Mouse (Mus musculus) CH12.LX (cell line): ENCODE data around the gene Kif22. TPM values are rescaled to one million over a fixed set of nuclear protein-coding genes. Genes with fewer than 3 reads are reported as not detected.

Experiments
- DNase-seq: peaks from one replicate; pipeline ENCODE4 v3.0.0-alpha.2; 2013; ENCODE audit errors: extremely low read depth
- H3K27ac ChIP-seq: 2 replicates; pipeline ENCODE4 v1.5.1; 2012; ENCODE audit warnings: low read depth, mild to moderate bottlenecking, control low read depth, moderate library complexity; ENCODE audit not compliant: insufficient read depth
- H3K27me3 ChIP-seq: replicated peaks from 2 replicates; pipeline ENCODE3; 2012; ENCODE audit warnings: inconsistent platforms
- H3K36me3 ChIP-seq, 2 experiments: replicated peaks in 1 of 2; 2 replicates each; pipeline versions ENCODE3 to v1.6.1; 2012; ENCODE audit warnings: inconsistent platforms in 1 of 2, low read length in 1 of 2, mild to moderate bottlenecking in 1 of 2, mixed read lengths in 1 of 2, moderate library complexity in 1 of 2; ENCODE audit not compliant: control insufficient read depth in 1 of 2, insufficient read depth in 1 of 2
- H3K4me1 ChIP-seq, 2 experiments: 2 replicates each; pipeline ENCODE4 v1.6.1; 2012; ENCODE audit warnings: inconsistent platforms in 1 of 2, moderate library complexity in 1 of 2; ENCODE audit not compliant: insufficient read depth in 2 of 2, control insufficient read depth in 1 of 2
- H3K4me2 ChIP-seq: 2 replicates; pipeline ENCODE4 v1.6.1; 2012; ENCODE audit warnings: low read depth, mild to moderate bottlenecking, control low read depth; ENCODE audit not compliant: poor library complexity, insufficient read depth, severe bottlenecking
- H3K4me3 ChIP-seq, 3 experiments: fragments of 150-350 bp in 1 of 3; sonication (generic) in 1 of 3; replicated peaks in 1 of 3; 2 replicates each; pipeline versions ENCODE3 to v1.5.1; 2011 to 2012; ENCODE audit warnings: low read depth in 2 of 3, low read length in 2 of 3, mild to moderate bottlenecking in 2 of 3, moderate library complexity in 2 of 3, control low read depth in 1 of 3, improper control_type of control experiment in 1 of 3, inconsistent platforms in 1 of 3, mixed read lengths in 1 of 3; ENCODE audit not compliant: poor library complexity in 1 of 3
- H3K79me2 ChIP-seq: replicated peaks from 2 replicates; pipeline ENCODE4 v1.6.1; 2012; ENCODE audit warnings: mild to moderate bottlenecking, moderate library complexity; ENCODE audit not compliant: control insufficient read depth, poor library complexity, insufficient read depth, severe bottlenecking; ENCODE audit errors: extremely low read depth
- H3K9ac ChIP-seq: 2 replicates; pipeline ENCODE4 v1.6.1; 2012; ENCODE audit warnings: low read depth, mild to moderate bottlenecking, control low read depth, moderate library complexity; ENCODE audit not compliant: insufficient read depth
- H3K9me3 ChIP-seq: replicated peaks from 2 replicates; pipeline ENCODE3; 2012; ENCODE audit warnings: low read length, inconsistent platforms, mixed read lengths
- BHLHE40 ChIP-seq: IDR thresholded peaks from 2 replicates; pipeline ENCODE4 v1.6.1; 2011; ENCODE audit warnings: mild to moderate bottlenecking, low read depth, low read length, improper control_type of control experiment
- CHD1 ChIP-seq: IDR thresholded peaks from 2 replicates; pipeline ENCODE4 v1.6.1; 2012; ENCODE audit warnings: low read depth, low read length, improper control_type of control experiment, inconsistent platforms
- CHD2 ChIP-seq: IDR thresholded peaks from 2 replicates; pipeline ENCODE4 v1.6.1; 2011; ENCODE audit warnings: low read length, improper control_type of control experiment
- CTCF ChIP-seq, 2 experiments: IDR thresholded peaks in 1 of 2; conservative IDR thresholded peaks in 1 of 2; 2 replicates each; pipeline ENCODE4 v1.5.1; 2011 to 2012; ENCODE audit warnings: low read depth in 2 of 2, low read length in 2 of 2, improper control_type of control experiment in 1 of 2, inconsistent platforms in 1 of 2, mild to moderate bottlenecking in 1 of 2, moderate library complexity in 1 of 2
- E2F4 ChIP-seq: IDR thresholded peaks from 2 replicates; pipeline ENCODE4 v1.6.1; 2011; ENCODE audit warnings: low read depth, low read length, improper control_type of control experiment; ENCODE audit not compliant: insufficient replicate concordance
- ELF1 ChIP-seq: IDR thresholded peaks from 2 replicates; pipeline ENCODE4 v1.6.1; 2014; ENCODE audit warnings: low read depth, mild to moderate bottlenecking, inconsistent platforms, low read length, improper control_type of control experiment
- EP300 ChIP-seq: IDR thresholded peaks from 2 replicates; pipeline ENCODE4 v1.6.1; 2011; ENCODE audit warnings: low read length, improper control_type of control experiment
- ETS1 ChIP-seq: conservative IDR thresholded peaks from 2 replicates; pipeline ENCODE4 v1.6.1; 2012; ENCODE audit warnings: low read depth, mild to moderate bottlenecking, inconsistent platforms, low read length, improper control_type of control experiment, moderate library complexity
- GABPA ChIP-seq: IDR thresholded peaks from 2 replicates; pipeline ENCODE4 v1.6.1; 2012; ENCODE audit warnings: low read depth, low read length, improper control_type of control experiment, inconsistent platforms; ENCODE audit not compliant: insufficient replicate concordance
- HCFC1 ChIP-seq: IDR thresholded peaks from 2 replicates; pipeline ENCODE4 v1.6.1; 2012; ENCODE audit warnings: low read depth, mild to moderate bottlenecking, inconsistent platforms, low read length, improper control_type of control experiment
- IRF4 ChIP-seq: IDR thresholded peaks from 2 replicates; pipeline ENCODE4 v1.6.1; 2014; ENCODE audit warnings: low read depth, mild to moderate bottlenecking, inconsistent platforms, low read length, improper control_type of control experiment
- JUN ChIP-seq: IDR thresholded peaks from 2 replicates; pipeline ENCODE4 v1.6.1; 2011; ENCODE audit warnings: low read depth, mild to moderate bottlenecking, low read length, improper control_type of control experiment, moderate library complexity; ENCODE audit not compliant: insufficient read depth
- JUND ChIP-seq: conservative IDR thresholded peaks from 2 replicates; pipeline ENCODE4 v1.6.1; 2011; ENCODE audit warnings: low read depth, low read length, improper control_type of control experiment
- KAT2A ChIP-seq: IDR thresholded peaks from 2 replicates; pipeline ENCODE4 v1.6.1; 2012; ENCODE audit warnings: low read length, improper control_type of control experiment, inconsistent platforms; ENCODE audit not compliant: insufficient replicate concordance
- MAFK ChIP-seq: IDR thresholded peaks from 2 replicates; pipeline ENCODE4 v1.6.1; 2011; ENCODE audit warnings: low read length, improper control_type of control experiment; ENCODE audit not compliant: insufficient replicate concordance
- MAX ChIP-seq: IDR thresholded peaks from 2 replicates; pipeline ENCODE4 v1.6.1; 2011; ENCODE audit warnings: low read length, improper control_type of control experiment
- MAZ ChIP-seq: IDR thresholded peaks from 2 replicates; pipeline ENCODE4 v1.6.1; 2012; ENCODE audit warnings: low read depth, mild to moderate bottlenecking, inconsistent platforms, low read length, improper control_type of control experiment, moderate library complexity
- MEF2A ChIP-seq: IDR thresholded peaks from 2 replicates; pipeline ENCODE4 v1.6.1; 2014; ENCODE audit warnings: low read depth, mild to moderate bottlenecking, inconsistent platforms, low read length, improper control_type of control experiment, borderline replicate concordance
- MXI1 ChIP-seq: IDR thresholded peaks from 2 replicates; pipeline ENCODE4 v1.6.1; 2011; ENCODE audit warnings: mild to moderate bottlenecking, low read depth, low read length, improper control_type of control experiment
- MYC ChIP-seq: IDR thresholded peaks from 2 replicates; pipeline ENCODE4 v1.6.1; 2011; ENCODE audit warnings: low read depth, mild to moderate bottlenecking, improper control_type of control experiment, low read length
- NELFE ChIP-seq: IDR thresholded peaks from 2 replicates; pipeline ENCODE4 v1.6.1; 2011; ENCODE audit warnings: low read depth, low read length, improper control_type of control experiment
- NRF1 ChIP-seq: IDR thresholded peaks from 2 replicates; pipeline ENCODE4 v1.6.1; 2014; ENCODE audit warnings: low read depth, mild to moderate bottlenecking, inconsistent platforms, low read length, improper control_type of control experiment, moderate library complexity
- PAX5 ChIP-seq: IDR thresholded peaks from 2 replicates; pipeline ENCODE4 v1.6.1; 2012; ENCODE audit warnings: low read length, inconsistent platforms, mixed read lengths
- POLR2A ChIP-seq: IDR thresholded peaks from 2 replicates; pipeline ENCODE4 v1.6.1; 2011; ENCODE audit warnings: low read depth, mild to moderate bottlenecking, improper control_type of control experiment, low read length
- POLR2AphosphoS2 ChIP-seq: IDR thresholded peaks from 2 replicates; pipeline ENCODE4 v1.6.1; 2011; ENCODE audit warnings: low read depth, low read length, improper control_type of control experiment
- RAD21 ChIP-seq: IDR thresholded peaks from 2 replicates; pipeline ENCODE4 v1.6.1; 2011; ENCODE audit warnings: low read depth, mild to moderate bottlenecking, low read length, improper control_type of control experiment, moderate library complexity
- RCOR1 ChIP-seq: conservative IDR thresholded peaks from 2 replicates; pipeline ENCODE4 v1.6.1; 2012; ENCODE audit warnings: low read depth, mild to moderate bottlenecking, inconsistent platforms, low read length, improper control_type of control experiment
- SIN3A ChIP-seq: IDR thresholded peaks from 2 replicates; pipeline ENCODE4 v1.6.1; 2012; ENCODE audit warnings: low read length, improper control_type of control experiment, inconsistent platforms
- TBP ChIP-seq: conservative IDR thresholded peaks from 2 replicates; pipeline ENCODE4 v1.6.1; 2011; ENCODE audit warnings: low read depth, low read length, improper control_type of control experiment
- TCF12 ChIP-seq: IDR thresholded peaks from 2 replicates; pipeline ENCODE4 v1.6.1; 2014; ENCODE audit warnings: low read depth, mild to moderate bottlenecking, inconsistent platforms, low read length, improper control_type of control experiment
- UBTF ChIP-seq: IDR thresholded peaks from 2 replicates; pipeline ENCODE4 v1.6.1; 2012; ENCODE audit warnings: low read depth, mild to moderate bottlenecking, inconsistent platforms, low read length, improper control_type of control experiment, moderate library complexity
- USF1 ChIP-seq: IDR thresholded peaks from 2 replicates; pipeline ENCODE4 v1.6.1; 2014; ENCODE audit warnings: low read depth, mild to moderate bottlenecking, inconsistent platforms, low read length, improper control_type of control experiment
- USF2 ChIP-seq: conservative IDR thresholded peaks from 2 replicates; pipeline ENCODE4 v1.6.1; 2011; ENCODE audit warnings: low read depth, low read length, improper control_type of control experiment
- ZC3H11A ChIP-seq: IDR thresholded peaks from 2 replicates; pipeline ENCODE4 v1.6.1; 2012; ENCODE audit warnings: low read depth, mild to moderate bottlenecking, inconsistent platforms, low read length, improper control_type of control experiment
- ZKSCAN1 ChIP-seq: IDR thresholded peaks from 2 replicates; pipeline ENCODE4 v1.6.1; 2012; ENCODE audit warnings: low read depth, inconsistent platforms, low read length, improper control_type of control experiment, borderline replicate concordance
- ZMIZ1 ChIP-seq: IDR thresholded peaks from 2 replicates; pipeline ENCODE4 v1.6.1; 2012; ENCODE audit warnings: low read depth, mild to moderate bottlenecking, inconsistent platforms, low read length, improper control_type of control experiment
- ZNF384 ChIP-seq: IDR thresholded peaks from 2 replicates; pipeline ENCODE4 v1.6.1; 2012; ENCODE audit warnings: low read depth, low read length, improper control_type of control experiment, inconsistent platforms
- dilution Hi-C: fragments of 300-500 bp; cut with MboI; formaldehyde crosslinking; loops from 2 replicates; pipeline ENCODE4 v1.14.3; 2020; ENCODE audit warnings: low sequenced_read_pairs; ENCODE audit not compliant: extremely low pct_unique_long_range_greater_than_20kb, extremely low pct_ligation_motif_present
- in situ Hi-C: fragments of 300-500 bp; cut with MboI; formaldehyde crosslinking; loops from 3 replicates; pipeline ENCODE4 v1.14.3; 2019; ENCODE audit warnings: low sequenced_read_pairs, low pct_ligation_motif_present, low pct_unique_long_range_greater_than_20kb, mixed read lengths
- polyA plus RNA-seq: library from polyadenylated mRNA; unstranded; fragments of >175 nt; gene quantifications from 2 replicates; pipeline ENCODE4 v1.2.1, GENCODE M21; 2012; ENCODE audit warnings: low read depth; ENCODE audit not compliant: insufficient read length
- total RNA-seq, 2 experiments: library from RNA; depleted of rRNA; stranded (reverse); fragments of 300-350 nt in 1 of 2; fragments of >200 nt in 1 of 2; gene quantifications; 2 replicates each; pipeline ENCODE4 v1.2.3; 2012 to 2014

The Kif22 gene
- total and polyA plus RNA-seq, 3 experiments, result 54.2 to 86.2 (median 58.1) TPM

- peak within 1 kb of the TSS; percentile 65 to 92 (median 89) for H3K4me3 ChIP-seq
- peak; percentile 100 for DNase-seq
- peak within 1 kb of the TSS; percentile 80 for H3K27ac ChIP-seq
- peak within 1 kb of the TSS; percentile 77 for H3K4me2 ChIP-seq
- in situ Hi-C loops, result loop anchor here (5.0 to 10.0 kb wide), 2 partner anchors 55 to 312 kb away; partner anchors contain the start of gene Coro1a
- H3K9me3 ChIP-seq, result no peaks in the 10 kb centered on the region
- peaks cover 8 to 53% of the 10 kb centered on the region in 2 experiments for H3K36me3 ChIP-seq
- H3K9ac ChIP-seq, result peak within 1 kb of the TSS; percentile 91
- H3K27me3 ChIP-seq, result no peaks in the 10 kb centered on the region
- dilution Hi-C loops, result no loop called here
- H3K4me1 ChIP-seq, result peaks cover 22 to 70% of the 10 kb centered on the region in 2 experiments; a peak in 3 of 4 replicates
- peaks cover 14% of the 10 kb centered on the region for H3K79me2 ChIP-seq
- TF ChIP-seq JUND, result no peak
- no peak for TF ChIP-seq CHD1
- no peak for TF ChIP-seq JUN
- no peak for TF ChIP-seq USF1
- TF ChIP-seq UBTF, result no peak
- peak; percentile 74 for TF ChIP-seq POLR2A
- TF ChIP-seq MAZ, result no peak
- TF ChIP-seq IRF4, result peak; percentile 21; the same call in 1 of the 2 replicates
- no peak; the same call in 1 of the 2 replicates for TF ChIP-seq TBP
- peak; percentile 88; the same call in 1 of the 2 replicates for TF ChIP-seq KAT2A
- no peak for TF ChIP-seq PAX5
- no peak for TF ChIP-seq RCOR1
- no peak for TF ChIP-seq ZKSCAN1
- no peak for TF ChIP-seq MAFK
- TF ChIP-seq RAD21, result peak; percentile 45
- peak; percentile 70; the same call in 1 of the 2 replicates for TF ChIP-seq MXI1
- no peak for TF ChIP-seq EP300
- TF ChIP-seq ZC3H11A, result no peak
- TF ChIP-seq ZNF384, result peak; percentile 66; the same call in 1 of the 2 replicates
- TF ChIP-seq E2F4, result peak; percentile 96
- no peak; the same call in none of the 2 replicates for TF ChIP-seq TCF12
- peak; percentile 85 for TF ChIP-seq NELFE
- peak; percentile 92 for TF ChIP-seq HCFC1
- TF ChIP-seq POLR2AphosphoS2, result no peak; the same call in 1 of the 2 replicates
- TF ChIP-seq BHLHE40, result no peak
- TF ChIP-seq ETS1, result no peak
- peak; percentile 94 for TF ChIP-seq SIN3A
- no peak; the same call in none of the 2 replicates for TF ChIP-seq MAX
- TF ChIP-seq ZMIZ1, result peak; percentile 11; the same call in 1 of the 2 replicates
- TF ChIP-seq CTCF (conservative IDR thresholded peaks at IDR 0.05 in 1 of 2, IDR thresholded peaks at IDR 0.05 in 1 of 2; ENCODE audit: low read depth in 2 of 2, low read length in 2 of 2), result peak; percentile 57 to 89
- TF ChIP-seq MEF2A, result peak; percentile 23; the same call in 1 of the 2 replicates
- no peak for TF ChIP-seq CHD2
- TF ChIP-seq MYC, result 0 out of 2 replicates have a peak, but pooled peaks have one; percentile 2
- no peak; the same call in 1 of the 2 replicates for TF ChIP-seq GABPA
- no peak for TF ChIP-seq USF2
- peak; percentile 98 for TF ChIP-seq NRF1
- peak; percentile 83 for TF ChIP-seq ELF1
These were observed 25.0 kb downstream of the Kif22 start, which contains the start of gene Pagr1a for GRCm38 (mm10) chr7:127016971-127017949. Pagr1a (minus strand) TSS chr7:127017352.
